Mouse (Mus musculus): ENCODE data around the gene Tlk1.

DNA sequence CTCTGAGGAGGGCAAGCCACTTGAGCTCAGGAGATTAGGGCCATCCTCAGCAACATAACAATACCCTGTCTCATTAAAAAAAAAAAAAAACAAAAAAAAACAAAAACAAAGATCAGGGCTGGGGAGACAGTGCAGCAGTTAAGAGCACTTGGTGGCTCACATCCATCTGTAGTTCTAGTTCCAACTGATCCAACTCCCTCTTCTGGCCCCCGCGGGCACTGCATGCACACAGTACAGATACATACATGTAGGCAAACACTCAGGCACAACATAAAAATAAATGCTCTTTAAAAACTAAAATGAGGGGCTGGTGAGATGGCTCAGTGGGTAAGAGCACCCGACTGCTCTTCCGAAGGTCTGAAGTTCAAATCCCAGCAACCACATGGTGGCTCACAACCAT is 34.2 kb upstream of the Tlk1 start:
- TF ChIP-seq CTCF (conservative IDR thresholded peaks at IDR 0.05; ENCODE audit: low read length) (peak; percentile 68), POU5F1 (IDR thresholded peaks at IDR 0.05; ENCODE audit: borderline replicate concordance, low read length) (no peak), NANOG (IDR thresholded peaks at IDR 0.05; ENCODE audit: borderline replicate concordance, low read length) (no peak)

Data from E14TG2a.4 (cell line).